In genomic region chr19:40343018-40343417, GRCm38 (mm10) we compare ENCODE assay signal across 8 mouse cellular contexts.
DNase-seq lines count a peak whose midpoint lies in the region; ATAC-seq lines count a peak whose summit lies in the region.

No protein-coding gene starts in this region.

- DNase-seq in 3T3-L1 (ENCODE audit: low read depth, low spot score) = peak; percentile 89
- peak; percentile 85 for DNase-seq in adrenal gland, adult 2 months
- peak; percentile 83 for DNase-seq in embryo, embryonic 11 days
- peak; percentile 89 for DNase-seq in kidney, postnatal 10 days
- DNase-seq in neural tube, embryonic 10.5 days (ENCODE audit: extremely low spot score, low spot score) = peak; percentile 80
- peak; percentile 85 for DNase-seq in splenic B cell, adult 2 months (ENCODE audit: low read depth, low spot score)

- H3K9ac ChIP-seq in liver, embryonic 12.5 days = no peak overlapping the region

- H3K27me3 ChIP-seq in liver, embryonic 12.5 days (replicated peaks) = no peaks in the 10 kb centered on the region
- no peaks in the 10 kb centered on the region for H3K27me3 ChIP-seq in splenic B cell, adult 2 months (ENCODE audit: control insufficient read depth, insufficient read depth, low read length, poor library complexity, severe bottlenecking)

- H3K27ac ChIP-seq in liver, embryonic 12.5 days = no peak overlapping the region

- H3K4me1 ChIP-seq in liver, embryonic 12.5 days = no peaks in the 10 kb centered on the region

- no peaks in the 10 kb centered on the region for H3K9me3 ChIP-seq in liver, embryonic 12.5 days (replicated peaks)

- WGBS in liver, embryonic 12.5 days (ENCODE audit: insufficient replicate concordance) = 10% methylated on average over 5 of the region's 5 CpGs

- H3K4me3 ChIP-seq in liver, embryonic 12.5 days = no peak overlapping the region

- H3K4me2 ChIP-seq in liver, embryonic 12.5 days = no peak overlapping the region

- ATAC-seq in granulocyte monocyte progenitor cell, adult 5-6 weeks (replicated peaks; ENCODE audit: poor library complexity, severe bottlenecking) = peak; percentile 91
- ATAC-seq in liver, embryonic 12.5 days = 0 out of 2 replicates have a peak, but pooled peaks have one; percentile 52

- H3K36me3 ChIP-seq in liver, embryonic 12.5 days = peaks cover 9% of the 10 kb centered on the region
- no peaks in the 10 kb centered on the region for H3K36me3 ChIP-seq in splenic B cell, adult 2 months (ENCODE audit: control insufficient read depth, insufficient read depth, low read length, poor library complexity, severe bottlenecking)
